Mouse (Mus musculus) left cerebral cortex, postnatal 36 days (tissue): ENCODE measurements around the gene Exoc4. TPM values are rescaled to one million over a fixed set of nuclear protein-coding genes. Genes with fewer than 3 reads are reported as not detected.

Source experiments
- DNase-seq, 2 experiments: peaks; one replicate each; pipeline ENCODE4 v3.0.0; 2021 to 2022; ENCODE audit warnings: low spot score in 2 of 2, mixed read lengths in 1 of 2
- intact Hi-C: fragments of 180-260 bp; cut with DNase I; formaldehyde crosslinking; loops from one replicate; pipeline ENCODE4 v1.15.1; 2025
- total RNA-seq, 2 experiments: library from RNA; stranded (reverse); gene quantifications; 2 replicates each; pipeline ENCODE4 v1.2.3; 2021

Exoc4 gene
- total RNA-seq, 2 experiments from 2014 or later, result 70.8 to 81.2 TPM

DNA sequence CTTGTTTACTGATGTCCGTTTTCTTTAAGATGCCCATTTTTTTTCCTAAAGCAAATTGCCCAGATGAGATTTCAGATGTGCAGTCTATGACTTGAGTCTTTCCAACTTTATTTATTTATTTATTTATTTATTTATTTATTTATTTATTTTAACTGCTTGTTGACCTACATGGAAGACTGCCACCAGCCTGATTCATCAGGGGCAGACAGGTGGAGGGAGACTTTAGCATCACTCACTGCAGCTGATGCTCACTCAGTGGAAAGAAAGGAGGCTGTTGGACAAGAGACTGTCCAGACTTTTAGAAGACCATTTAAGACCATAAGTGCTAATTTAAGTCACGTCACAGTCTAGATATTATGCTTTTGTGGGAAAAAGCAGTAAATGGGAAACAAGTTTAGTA lies 313.0 kb downstream of the Exoc4 start:
- DNase-seq, result no peak
- intact Hi-C loops, result no loop called here

GRCm38 (mm10) chr6:33575947-33576346 lies 327.1 kb downstream of the Exoc4 start:
- intact Hi-C loops, result no loop called here

GRCm38 (mm10) chr6:33608469-33608868 lies 359.6 kb downstream of the Exoc4 start:
- DNase-seq, result no peak
- intact Hi-C loops, result no loop called here

More at GRCm38 (mm10) chr6:33575947-33576346, 327.1 kb downstream of the Exoc4 start:
- DNase-seq, result no peak

DNA sequence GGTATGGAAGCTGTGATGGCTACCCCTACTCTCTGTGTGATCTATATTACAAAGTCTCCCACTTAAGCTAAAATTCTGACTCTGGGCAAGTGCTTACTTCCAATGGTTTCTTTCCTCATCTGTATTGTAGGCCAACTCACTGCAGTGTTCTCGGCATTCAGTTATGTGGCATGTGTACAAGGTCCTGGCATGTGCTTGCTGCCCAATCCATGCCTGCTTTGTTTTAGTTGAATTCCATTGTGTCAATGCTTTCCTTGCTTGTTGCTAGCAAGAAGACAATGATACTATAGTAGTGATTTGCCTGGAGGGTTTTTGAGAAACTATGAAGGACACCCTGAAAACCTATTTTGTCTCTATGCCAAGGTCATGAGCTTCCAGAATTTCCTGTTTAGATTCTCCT lies 365.1 kb downstream of the Exoc4 start:
- intact Hi-C loops, result no loop called here
- DNase-seq, result no peak

DNA sequence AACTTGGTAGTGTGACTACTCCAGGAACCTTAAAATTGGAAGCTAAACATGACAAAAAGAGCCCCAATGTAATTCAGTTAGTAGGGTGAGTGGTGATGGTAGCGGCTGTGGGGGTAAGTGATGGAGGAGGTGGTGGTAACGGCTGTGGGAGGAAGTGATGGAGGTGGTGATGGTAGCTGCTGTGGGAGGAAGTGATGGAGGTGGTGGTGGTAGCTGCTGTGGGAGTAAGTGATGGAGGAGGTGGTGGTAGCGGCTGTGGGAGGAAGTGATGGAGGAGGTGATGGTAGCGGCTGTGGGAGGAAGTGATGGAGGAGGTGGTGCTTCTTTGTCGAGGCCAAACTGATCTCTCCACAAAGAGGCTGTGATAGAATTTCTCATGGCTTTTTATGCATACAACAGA lies 369.7 kb downstream of the Exoc4 start:
- DNase-seq, result no peak
- intact Hi-C loops, result no loop called here

DNA sequence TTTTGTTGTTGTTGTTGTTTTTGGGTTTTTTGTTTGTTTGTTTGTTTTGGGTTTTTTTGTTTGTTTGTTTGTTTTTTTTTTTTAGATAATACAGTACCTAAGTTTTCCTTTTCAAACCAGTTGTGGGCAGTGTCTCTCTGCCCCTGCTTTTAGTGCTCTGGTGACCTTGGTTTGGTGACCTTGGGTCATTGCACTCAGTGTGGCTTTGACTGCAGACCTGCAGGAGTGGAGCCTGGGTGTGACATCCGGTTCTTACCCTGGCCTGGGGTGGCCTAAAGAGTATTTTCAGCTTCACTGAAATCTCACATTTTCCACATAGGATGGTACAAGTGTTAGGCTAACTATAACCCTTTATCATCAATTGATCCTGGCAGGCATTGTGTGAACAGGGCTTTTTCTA lies 371.8 kb downstream of the Exoc4 start:
- no peak for DNase-seq
- intact Hi-C loops, result no loop called here

- intact Hi-C loops, result no loop called here
- no peak for DNase-seq
These were observed 377.0 kb downstream of the Exoc4 start for GRCm38 (mm10) chr6:33625931-33626330.

DNA sequence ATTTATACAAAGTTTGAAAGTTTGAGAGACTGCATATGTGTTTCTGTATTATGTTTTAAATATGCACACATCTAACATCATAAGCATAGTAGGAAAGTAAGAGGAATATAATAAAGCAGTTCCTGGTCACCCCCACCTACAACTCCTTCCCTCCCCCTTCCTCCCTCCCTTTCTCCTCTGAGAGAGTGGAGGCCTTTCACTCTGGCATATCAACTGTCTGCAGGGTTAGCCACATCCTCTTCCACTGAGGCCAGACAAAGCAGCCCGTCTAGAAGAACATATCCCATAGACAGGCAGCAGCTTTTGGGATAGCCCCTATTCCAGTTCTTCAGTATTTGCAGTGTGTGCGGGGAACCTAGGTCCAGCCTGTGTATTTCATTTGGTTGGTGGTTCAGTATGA lies 382.2 kb downstream of the Exoc4 start:
- intact Hi-C loops, result no loop called here
- no peak for DNase-seq

DNA sequence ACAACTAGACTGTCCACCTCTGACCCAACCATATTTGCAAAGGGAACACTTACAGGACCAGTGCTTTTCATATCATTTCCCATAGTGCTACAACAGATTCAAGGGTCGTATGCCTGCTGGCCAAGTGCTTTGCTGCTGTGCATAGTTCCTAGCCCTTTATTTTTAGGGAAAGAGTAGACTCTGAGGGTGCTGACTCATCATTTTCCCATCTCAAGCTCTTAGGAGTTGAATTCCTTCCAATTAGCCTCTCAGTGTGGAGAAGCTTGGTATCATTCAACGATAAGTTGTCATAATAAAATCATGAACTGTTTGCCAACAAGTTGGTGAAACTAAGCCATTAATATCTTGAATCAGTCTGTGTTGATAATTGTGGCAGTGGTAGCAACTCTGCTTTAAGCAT lies 388.3 kb downstream of the Exoc4 start:
- no peak for DNase-seq
- intact Hi-C loops, result no loop called here

DNA sequence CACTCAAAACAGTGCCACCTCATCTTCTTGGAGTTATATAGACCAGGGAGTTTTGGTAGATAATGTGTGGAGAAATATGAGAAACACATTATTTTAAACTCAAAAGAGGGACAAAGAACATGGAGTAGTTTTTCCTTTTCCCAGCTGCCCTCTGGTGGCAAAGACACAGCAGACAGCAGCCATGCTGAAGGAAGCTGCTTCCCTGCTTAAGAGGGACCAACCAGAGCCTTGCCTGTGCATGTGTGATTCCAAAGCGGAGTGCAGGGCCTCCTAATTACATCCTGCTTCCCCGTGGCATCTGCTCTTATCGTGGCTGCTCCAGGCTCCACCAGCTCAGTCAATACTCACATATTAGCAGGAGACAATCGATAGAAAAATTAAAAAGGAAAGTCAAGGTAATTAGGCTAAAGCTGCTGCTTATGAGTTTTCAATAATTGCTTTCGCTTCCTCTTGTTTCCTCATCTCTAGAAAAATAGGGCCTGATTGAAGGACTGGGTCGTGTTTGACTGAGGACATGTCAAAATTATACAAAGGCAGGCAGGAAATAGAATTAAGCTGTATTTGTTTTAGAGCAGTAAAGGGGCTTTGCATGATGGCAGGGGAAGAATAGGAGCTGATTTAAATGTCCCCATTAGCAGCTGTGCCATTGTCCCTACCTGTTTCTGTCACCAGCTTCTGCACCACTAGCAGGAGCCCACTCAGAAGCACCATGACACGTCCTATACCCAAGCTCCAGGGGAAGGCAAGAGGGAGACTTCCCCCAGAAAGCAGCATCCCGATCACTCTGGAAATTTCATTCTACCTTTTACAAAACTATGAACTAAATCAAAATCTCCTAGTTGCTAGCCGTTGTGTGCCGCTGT lies 433.1 kb downstream of the Exoc4 start:
- intact Hi-C loops, result no loop called here
- peak; percentile 13 to 32 for DNase-seq

GRCm38 (mm10) chr6:33683533-33683932 lies 434.6 kb downstream of the Exoc4 start:
- no peak for DNase-seq
- intact Hi-C loops, result no loop called here

DNA sequence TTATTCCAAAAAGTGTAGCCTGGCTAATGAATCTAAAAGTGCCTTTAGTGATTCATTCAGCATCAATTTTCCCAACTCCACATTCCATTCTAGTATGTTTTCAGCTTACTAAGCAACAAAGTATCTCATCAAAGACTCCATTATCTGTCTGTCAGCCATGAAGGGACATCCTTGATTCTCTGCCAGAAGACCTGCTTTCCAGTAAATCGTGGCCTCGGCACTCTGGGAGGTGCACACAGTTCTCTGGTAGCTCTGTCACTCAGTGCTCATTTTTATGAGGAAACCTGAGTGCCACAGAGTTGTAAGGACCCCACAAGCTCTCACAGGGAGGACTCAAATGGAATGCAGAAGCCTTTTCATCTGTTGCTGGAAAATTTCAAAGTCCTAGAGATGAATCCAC lies 436.4 kb downstream of the Exoc4 start:
- no peak for DNase-seq
- intact Hi-C loops, result no loop called here

DNA sequence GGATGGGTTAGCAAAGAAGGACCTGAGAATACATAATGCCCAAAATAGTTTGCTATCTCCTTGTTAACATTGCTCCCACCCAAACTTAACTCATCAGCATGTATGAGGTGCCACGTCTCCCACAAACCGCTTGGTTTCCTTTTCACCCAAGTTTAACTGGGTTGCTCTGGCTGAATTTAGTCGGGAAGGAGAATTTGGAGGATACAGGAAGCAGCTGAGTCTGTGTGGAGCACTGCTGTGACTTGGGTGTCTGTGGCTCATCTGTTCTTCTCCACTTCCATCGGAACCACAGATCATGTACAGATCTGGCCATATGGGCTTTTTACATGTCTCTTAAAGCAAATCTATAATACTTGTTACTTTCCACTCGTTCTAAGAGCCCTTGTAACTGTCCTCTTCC lies 441.7 kb downstream of the Exoc4 start:
- intact Hi-C loops, result no loop called here
- DNase-seq, result peak; percentile 12 to 16

DNA sequence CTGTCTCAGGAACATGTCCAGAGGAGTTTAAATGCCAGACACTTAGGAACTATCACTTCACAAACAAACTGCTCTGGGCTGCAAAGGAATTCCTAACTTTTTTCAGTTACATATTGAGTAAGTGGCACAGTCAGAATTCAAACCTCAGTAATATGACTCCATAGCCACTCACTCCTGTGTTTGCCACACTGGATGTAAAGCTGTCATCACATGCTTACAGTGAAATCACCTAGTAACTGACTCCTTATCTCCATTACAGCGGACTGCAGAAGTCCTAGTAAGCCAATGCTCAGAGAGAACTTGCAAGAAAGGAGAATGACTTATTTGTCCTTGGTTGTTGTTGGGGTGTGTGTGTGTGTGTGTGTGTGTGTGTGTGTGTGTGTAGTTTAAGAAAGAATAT lies 448.1 kb downstream of the Exoc4 start:
- intact Hi-C loops, result no loop called here
- DNase-seq, result no peak

DNA sequence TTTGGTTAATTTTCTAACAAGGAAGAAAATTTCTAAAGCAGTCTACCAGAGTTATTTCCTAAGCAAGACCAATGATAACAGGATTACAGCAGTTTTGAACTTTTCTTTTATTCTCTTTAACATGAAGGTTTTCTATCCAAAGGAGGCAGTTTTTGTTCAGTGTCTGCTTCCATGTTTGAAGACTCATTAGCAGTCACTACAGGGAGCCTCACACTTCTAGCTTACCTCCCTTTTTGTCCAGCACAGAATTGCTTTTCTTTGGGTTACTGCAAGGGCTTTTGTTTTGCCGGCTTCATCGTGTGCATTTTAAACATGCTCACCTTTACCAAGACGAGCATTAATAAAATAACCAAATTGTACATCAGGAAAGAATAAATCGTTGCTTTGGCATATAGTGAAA lies 460.0 kb downstream of the Exoc4 start:
- intact Hi-C loops, result no loop called here
- no peak for DNase-seq

- no peak for DNase-seq
These were observed 460.5 kb downstream of the Exoc4 start for GRCm38 (mm10) chr6:33709340-33709739.

DNA sequence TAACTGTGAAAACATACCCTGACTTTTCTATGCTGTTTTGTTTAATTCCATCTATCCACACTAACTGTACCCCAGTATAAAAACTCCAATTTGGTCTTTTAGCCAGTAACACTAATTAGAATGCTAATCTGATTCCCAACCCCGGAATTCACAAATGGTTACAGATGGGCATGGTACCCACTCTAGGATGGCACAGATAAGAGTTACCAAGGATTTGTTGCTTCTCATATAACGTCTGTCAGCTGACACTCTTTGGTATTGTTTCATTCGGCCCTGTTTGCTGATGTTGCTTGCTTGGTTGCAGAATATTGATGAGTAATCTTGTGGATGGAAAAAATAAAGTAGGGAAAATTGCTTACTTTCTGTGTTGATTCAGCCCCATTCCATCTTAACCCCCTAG lies 462.9 kb downstream of the Exoc4 start:
- intact Hi-C loops, result no loop called here

More at GRCm38 (mm10) chr6:33709340-33709739, 460.5 kb downstream of the Exoc4 start:
- intact Hi-C loops, result no loop called here

DNA sequence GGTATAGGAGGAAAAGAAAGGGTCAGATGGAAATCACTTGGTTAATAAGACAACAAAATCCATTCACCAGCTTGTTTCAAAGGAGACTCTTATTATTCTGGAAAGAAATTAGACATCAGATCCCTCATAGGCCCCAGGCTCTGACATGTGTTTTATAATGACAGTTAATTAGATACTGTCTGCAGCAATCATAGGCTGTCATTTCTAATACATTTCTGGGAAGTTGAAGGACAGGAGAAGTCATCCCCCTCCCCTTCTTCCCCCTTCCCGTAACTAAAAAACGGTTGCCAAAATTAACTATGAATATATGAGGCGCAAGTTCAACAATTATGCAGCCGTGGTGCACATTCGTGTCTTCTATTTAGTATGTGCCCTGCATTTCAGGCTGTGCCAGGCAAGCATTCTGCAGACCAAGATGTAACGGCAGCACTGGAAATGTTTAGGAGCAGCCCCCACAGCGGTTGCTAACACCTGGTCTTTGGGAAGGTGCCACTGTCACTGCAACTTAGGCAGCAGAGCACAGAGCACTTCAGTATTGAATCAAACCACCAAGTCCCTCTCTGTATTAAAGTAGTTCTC lies 463.7 kb downstream of the Exoc4 start:
- no peak for DNase-seq
- intact Hi-C loops, result no loop called here

More for the DNA sequence above, 462.9 kb downstream of the Exoc4 start:
- no peak for DNase-seq

- intact Hi-C loops, result no loop called here
- no peak for DNase-seq
These were observed 467.5 kb downstream of the Exoc4 start for GRCm38 (mm10) chr6:33716254-33716965.

- intact Hi-C loops, result no loop called here
- no peak for DNase-seq
These were observed 472.3 kb downstream of the Exoc4 start for GRCm38 (mm10) chr6:33721166-33721565.

GRCm38 (mm10) chr6:33722811-33723210 lies 473.9 kb downstream of the Exoc4 start:
- intact Hi-C loops, result no loop called here
- DNase-seq, result no peak
